Mouse (Mus musculus) cerebellum, postnatal 14 days (tissue): ENCODE results near the gene Cnn2.
A peak's percentile ranks its signal among the peaks of the same experiment; 100 is the strongest.

Experiments
- DNase-seq, 2 experiments: peaks; one replicate each; pipeline ENCODE4 v3.0.0; 2021; ENCODE audit warnings: mixed read lengths in 2 of 2

Cnn2 gene

GRCm38 (mm10) chr10:79991548-79991947, 3.2 kb downstream of the Cnn2 start:
- DNase-seq, result no peak

- no peak for DNase-seq
Observed at GRCm38 (mm10) chr10:79994397-79995115, 6.2 kb downstream of the Cnn2 start.

DNA sequence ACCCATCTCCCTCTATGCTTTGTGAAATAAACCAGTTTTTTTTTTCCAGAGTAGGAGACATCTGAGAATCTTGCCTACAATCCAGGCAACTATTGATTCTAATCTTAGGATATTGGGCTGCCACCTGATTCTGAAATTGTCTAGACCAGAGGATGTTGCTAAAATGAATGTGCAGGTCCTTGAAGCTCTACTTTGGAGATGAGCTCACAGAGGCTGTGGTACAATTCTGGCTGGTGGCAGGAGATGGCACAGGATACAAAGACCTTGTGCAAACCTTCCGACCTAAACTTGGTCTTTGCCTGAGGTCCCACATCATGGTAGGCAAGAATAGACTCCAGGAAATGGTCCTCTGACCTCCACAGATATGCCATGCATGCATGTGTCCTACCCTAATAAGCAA, 7.3 kb downstream of the Cnn2 start:
- DNase-seq, result no peak

DNA sequence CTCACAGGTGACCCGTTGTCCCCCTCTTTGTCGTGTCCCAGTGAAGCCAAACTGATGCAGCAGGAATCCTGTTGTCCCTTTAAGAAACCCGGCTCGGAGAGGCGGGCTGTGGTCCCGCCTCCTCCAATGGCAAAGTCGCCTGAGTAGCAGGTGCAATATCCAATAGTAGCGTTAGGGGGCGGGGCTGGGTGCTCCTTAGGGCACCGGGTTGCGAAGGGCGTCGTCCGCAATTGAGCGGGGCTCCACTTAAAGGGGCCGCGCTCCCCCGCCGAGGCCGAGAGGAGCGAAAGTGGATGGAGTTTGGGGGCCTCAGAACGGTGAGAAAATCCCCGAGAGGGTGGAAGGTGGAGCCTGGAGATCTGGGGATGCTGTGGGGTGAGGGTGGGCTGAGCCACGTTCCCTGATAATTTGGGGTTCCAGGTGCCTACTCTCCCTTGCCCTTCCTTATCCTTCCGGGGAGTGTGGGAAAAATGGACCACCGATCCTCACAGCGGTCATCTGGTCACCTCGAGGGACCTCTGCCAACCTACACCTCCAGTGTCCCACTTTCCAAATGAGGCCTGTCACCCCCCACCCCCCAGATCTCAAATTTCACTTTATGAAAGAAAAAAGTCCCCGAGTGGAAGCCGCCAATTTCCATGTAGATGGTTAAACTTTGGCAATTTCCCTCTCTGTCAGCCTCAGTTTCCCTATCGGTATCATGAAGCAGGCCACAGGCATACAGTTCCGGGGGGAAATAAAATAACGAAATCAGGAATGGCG, 8.1 kb downstream of the Cnn2 start, which contains the start of gene Abca7:
Abca7 (plus strand) TSS at position 223 of the 762 bp plus-strand sequence.
- peak; percentile 99 to 100 for DNase-seq

- peak; percentile 84 to 85 for DNase-seq
Observed at GRCm38 (mm10) chr10:79997034-79997760, 8.8 kb downstream of the Cnn2 start.

DNA sequence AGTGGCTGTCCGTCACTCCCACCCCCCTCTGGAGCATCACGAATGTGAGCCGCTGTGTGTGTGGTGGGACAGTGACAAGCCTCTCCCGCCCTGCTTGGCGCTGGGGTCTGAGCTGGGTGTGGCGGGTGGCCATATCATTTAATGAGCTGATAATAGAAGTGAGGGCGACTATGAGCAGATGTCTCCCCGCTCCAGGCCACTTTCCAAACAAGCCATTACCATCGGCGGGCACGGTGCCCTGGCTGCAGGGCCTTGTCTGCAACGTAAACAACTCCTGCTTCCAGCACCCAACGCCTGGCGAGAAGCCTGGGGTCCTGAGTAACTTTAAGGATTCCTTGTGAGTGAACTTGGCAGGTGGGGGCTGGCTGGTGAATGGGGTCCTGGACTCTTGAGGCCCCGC, 9.4 kb downstream of the Cnn2 start:
- DNase-seq, result peak; percentile 75 to 84

DNA sequence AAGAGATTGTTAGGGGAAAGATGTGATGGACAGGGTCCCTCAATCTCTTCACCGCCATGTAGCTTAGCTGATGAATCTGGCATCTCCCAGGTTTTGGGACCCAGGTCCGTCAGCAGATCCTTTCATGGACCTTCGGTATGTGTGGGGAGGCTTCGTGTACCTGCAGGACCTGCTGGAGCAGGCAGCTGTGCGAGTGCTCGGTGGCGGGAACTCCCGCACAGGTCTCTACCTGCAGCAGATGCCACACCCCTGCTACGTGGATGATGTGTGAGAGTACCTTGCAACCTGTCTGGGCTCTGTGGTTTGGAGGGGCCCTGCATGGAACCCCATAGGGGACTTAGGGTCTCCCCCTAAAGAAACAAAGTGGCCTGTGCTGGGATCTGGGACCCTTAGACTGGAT, 13.6 kb downstream of the Cnn2 start:
- DNase-seq, result no peak

- DNase-seq, result no peak
Observed at GRCm38 (mm10) chr10:80002829-80003228, 14.4 kb downstream of the Cnn2 start.

- DNase-seq, result no peak
Observed at GRCm38 (mm10) chr10:80003374-80004232, 15.2 kb downstream of the Cnn2 start.

DNA sequence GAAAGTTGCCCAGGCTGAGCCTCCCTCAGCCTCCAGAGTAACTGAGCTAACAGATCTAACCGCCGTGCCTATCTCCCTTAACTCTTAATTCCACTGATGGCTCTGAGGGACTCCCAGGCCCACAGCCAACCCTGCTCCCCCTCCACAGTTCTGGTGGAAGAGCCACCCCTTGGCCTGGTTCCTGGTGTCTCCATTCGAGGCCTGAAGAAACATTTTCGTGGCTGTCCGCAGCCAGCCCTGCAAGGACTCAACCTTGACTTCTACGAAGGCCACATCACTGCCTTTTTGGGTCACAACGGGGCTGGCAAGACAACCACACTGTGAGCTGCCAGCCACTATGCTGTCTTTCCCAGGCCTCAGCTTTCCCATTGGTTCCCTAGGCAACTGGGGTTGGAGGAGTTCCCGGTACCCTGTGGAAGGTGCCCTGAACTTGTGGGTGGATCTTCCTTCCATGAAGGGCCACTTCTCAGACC, 15.9 kb downstream of the Cnn2 start:
- DNase-seq, result no peak

GRCm38 (mm10) chr10:80011740-80012139, 23.4 kb downstream of the Cnn2 start:
- no peak for DNase-seq

- no peak for DNase-seq
Observed at GRCm38 (mm10) chr10:80013609-80014008, 25.2 kb downstream of the Cnn2 start.

DNA sequence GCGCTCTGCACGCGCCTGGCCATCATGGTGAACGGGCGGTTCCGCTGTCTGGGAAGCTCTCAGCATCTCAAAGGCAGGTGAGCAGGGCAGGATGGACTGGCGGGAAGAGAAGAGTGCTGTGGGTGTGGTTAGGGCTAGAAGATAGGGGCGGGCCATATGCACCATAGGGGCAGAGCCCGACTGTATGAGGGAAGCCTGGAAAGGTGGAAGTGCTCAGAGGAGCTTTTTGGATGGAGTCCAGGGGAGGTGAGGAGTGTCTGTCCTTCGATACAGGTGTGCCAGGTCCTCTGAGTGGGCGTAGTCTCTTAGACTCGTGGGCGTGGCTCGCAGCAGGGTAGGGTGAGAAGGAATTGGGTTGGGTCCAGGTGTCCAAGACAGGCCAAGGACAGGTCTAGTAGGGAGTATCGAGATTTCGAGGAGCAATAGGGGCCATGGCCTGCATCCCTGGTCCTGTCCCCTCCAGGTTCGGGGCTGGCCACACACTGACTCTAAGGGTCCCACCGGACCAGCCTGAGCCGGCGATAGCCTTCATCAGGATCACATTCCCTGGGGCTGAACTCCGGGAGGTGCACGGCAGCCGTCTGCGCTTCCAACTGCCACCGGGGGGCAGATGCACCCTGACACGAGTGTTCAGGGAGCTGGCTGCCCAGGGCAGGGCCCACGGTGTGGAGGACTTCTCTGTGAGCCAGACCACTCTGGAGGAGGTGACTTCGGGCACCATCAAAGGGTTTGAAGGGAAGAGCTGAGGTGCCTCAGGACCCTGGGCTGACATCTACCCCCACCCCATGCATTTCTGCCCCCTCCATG, 26.3 kb downstream of the Cnn2 start:
- DNase-seq, result no peak

GRCm38 (mm10) chr10:80015583-80015982, 27.2 kb downstream of the Cnn2 start:
- no peak for DNase-seq

DNA sequence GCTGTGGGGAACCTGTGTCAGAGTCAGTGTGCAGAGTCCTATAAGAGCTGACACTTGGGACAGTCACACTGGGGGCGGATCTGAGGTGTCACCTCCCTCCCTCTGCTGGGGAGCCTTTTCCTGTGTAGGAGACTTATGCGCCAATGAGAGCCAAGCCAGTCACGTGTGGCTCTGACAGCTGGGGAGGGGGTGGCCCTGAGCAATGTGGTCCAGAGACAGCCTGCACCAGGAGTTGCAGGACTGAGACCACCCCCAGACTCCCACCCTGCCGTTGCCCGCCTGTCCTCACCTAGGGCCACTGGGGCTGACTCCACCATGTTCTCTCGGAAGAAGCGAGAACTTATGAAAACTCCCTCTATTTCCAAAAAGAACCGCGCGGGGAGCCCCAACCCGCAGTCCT, 28.1 kb downstream of the Cnn2 start, which contains the start of gene Arhgap45:
Arhgap45 (plus strand) TSS at position 143 of the 400 bp plus-strand sequence.
- DNase-seq, result no peak

- DNase-seq, result no peak
Observed at GRCm38 (mm10) chr10:80016931-80017330, 28.5 kb downstream of the Cnn2 start.

GRCm38 (mm10) chr10:80017361-80017760, 29.0 kb downstream of the Cnn2 start:
- DNase-seq, result no peak

- no peak for DNase-seq
Observed at GRCm38 (mm10) chr10:80017771-80018170, 29.4 kb downstream of the Cnn2 start.

DNA sequence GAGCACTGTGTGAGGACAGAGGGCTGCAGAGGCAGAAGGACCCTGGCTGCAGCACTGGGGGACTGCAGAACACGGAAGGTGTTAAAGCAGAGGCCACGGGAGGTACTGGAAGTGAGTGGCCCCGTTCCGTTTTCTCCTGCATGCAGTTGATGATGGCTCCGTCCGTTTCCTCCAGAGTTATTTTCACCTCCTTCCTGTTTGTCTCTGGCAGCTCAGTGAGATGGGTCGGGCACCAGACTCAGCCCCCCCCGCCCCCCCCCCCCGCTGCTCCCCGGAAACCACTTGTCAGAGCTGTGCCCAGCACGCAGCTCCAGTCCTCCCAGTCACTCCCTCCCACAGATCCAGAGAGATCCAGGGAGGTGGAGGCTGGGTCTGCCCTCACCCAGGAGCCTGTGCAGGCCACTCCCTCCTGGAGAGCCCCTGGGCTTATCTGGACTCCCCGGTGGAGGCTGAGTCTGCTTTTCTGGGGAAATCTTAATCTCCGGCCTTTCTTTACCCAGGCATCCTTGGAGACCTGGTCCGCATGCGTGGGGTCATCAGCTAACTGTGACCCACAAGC, 30.4 kb downstream of the Cnn2 start:
- DNase-seq, result no peak

DNA sequence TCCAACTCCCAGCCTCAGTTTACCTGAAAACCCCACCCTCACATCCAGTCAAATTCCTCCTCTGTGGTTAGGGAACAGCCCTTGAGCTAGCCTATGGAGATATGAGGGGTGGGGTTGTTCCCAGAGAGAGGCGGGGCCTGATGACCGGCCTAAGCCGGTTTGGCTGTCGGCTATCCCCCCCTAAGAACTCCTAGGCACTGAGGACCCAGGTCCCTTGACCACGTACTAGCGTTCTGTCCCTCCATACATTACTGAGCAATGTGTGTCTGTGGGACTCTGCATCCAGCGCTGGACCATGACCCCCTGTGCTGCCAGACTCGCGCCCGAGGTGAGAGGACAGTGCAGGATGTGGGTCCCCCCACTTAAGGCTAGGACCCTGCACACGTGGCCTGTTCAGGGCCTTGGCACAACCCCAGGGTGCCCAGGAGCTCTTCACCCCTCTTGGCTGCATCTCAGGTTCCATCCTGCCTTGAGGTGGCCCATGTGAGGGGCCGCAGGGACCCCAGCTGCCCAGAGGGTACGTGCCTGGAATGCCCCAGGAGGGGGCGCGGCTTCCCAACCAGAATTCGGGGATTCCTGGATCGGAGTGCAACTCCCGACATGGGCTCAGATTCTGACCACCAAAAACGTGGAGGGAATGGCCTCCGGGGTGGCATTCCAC, 31.2 kb downstream of the Cnn2 start:
- no peak for DNase-seq

DNA sequence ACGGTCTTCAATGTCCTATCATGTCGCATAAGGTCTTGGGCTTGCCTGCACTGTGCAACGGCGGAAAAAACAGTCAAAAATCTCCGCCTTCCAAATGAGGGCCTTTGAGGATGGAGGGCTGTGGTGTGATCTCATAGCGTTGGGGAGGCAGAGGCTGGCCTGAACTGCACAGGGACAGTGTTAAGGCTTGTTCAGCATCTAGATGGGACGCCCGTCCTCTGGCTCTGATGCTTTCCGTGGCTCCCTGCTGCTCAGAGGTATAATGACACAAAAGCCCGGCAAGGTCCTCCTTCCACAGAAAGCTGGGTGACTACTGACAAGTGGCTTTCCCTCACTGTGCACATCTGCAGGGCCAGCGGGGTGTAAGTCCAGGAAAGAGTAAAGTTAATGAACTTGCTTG, 31.8 kb downstream of the Cnn2 start:
- DNase-seq, result no peak
